Mouse (Mus musculus): ENCODE results near the gene Tmco4.
"Not testable (repeated sequence)": the region's sequence is repeated elsewhere in the genome, so short reads cannot be mapped to it uniquely, and the experiment has no call there.

The Tmco4 gene

GRCm38 (mm10) chr4:138972139-138972826 lies 405 bp upstream of the Tmco4 start:
- DNase-seq (ENCODE audit: low read depth, low spot score) = peak; percentile 63

GRCm38 (mm10) chr4:138973719-138974115 lies 1.0 kb downstream of the Tmco4 start:
- DNase-seq (ENCODE audit: low read depth, low spot score) = no peak

GRCm38 (mm10) chr4:138974540-138974939 lies 1.9 kb downstream of the Tmco4 start:
- DNase-seq (ENCODE audit: low read depth, low spot score) = not testable (repeated sequence)

- peak; percentile 7 for DNase-seq (ENCODE audit: low read depth, low spot score)
Observed at GRCm38 (mm10) chr4:138975194-138975593, 2.5 kb downstream of the Tmco4 start.

- DNase-seq (ENCODE audit: low read depth, low spot score) = no peak
Observed at GRCm38 (mm10) chr4:138976046-138976445, 3.4 kb downstream of the Tmco4 start.

GRCm38 (mm10) chr4:138980021-138980420 lies 7.3 kb downstream of the Tmco4 start:
- no peak for DNase-seq (ENCODE audit: low read depth, low spot score)

- DNase-seq (ENCODE audit: low read depth, low spot score) = no peak
Observed at GRCm38 (mm10) chr4:138980771-138981420, 8.2 kb downstream of the Tmco4 start.

- no peak for DNase-seq (ENCODE audit: low read depth, low spot score)
Observed at GRCm38 (mm10) chr4:138983422-138983821, 10.7 kb downstream of the Tmco4 start.

- DNase-seq (ENCODE audit: low read depth, low spot score) = peak; percentile 13
Observed at GRCm38 (mm10) chr4:138984744-138985143, 12.1 kb downstream of the Tmco4 start.

- DNase-seq (ENCODE audit: low read depth, low spot score) = no peak
Observed at GRCm38 (mm10) chr4:138986280-138986679, 13.6 kb downstream of the Tmco4 start.

GRCm38 (mm10) chr4:138994389-138994788 lies 21.7 kb downstream of the Tmco4 start:
- DNase-seq (ENCODE audit: low read depth, low spot score) = no peak

GRCm38 (mm10) chr4:138996410-138996809 lies 23.7 kb downstream of the Tmco4 start:
- peak; percentile 59 for DNase-seq (ENCODE audit: low read depth, low spot score)

- DNase-seq (ENCODE audit: low read depth, low spot score) = peak; percentile 55
Observed at GRCm38 (mm10) chr4:138997121-138997520, 24.4 kb downstream of the Tmco4 start.

GRCm38 (mm10) chr4:138998611-138999010 lies 25.9 kb downstream of the Tmco4 start:
- no peak for DNase-seq (ENCODE audit: low read depth, low spot score)

GRCm38 (mm10) chr4:139001026-139001425 lies 28.3 kb downstream of the Tmco4 start:
- no peak for DNase-seq (ENCODE audit: low read depth, low spot score)

GRCm38 (mm10) chr4:139001433-139001832 lies 28.7 kb downstream of the Tmco4 start:
- DNase-seq (ENCODE audit: low read depth, low spot score) = no peak

GRCm38 (mm10) chr4:139004067-139004466 lies 31.4 kb downstream of the Tmco4 start:
- DNase-seq (ENCODE audit: low read depth, low spot score) = no peak

- no peak for DNase-seq (ENCODE audit: low read depth, low spot score)
Observed at GRCm38 (mm10) chr4:139005214-139005613, 32.5 kb downstream of the Tmco4 start.

GRCm38 (mm10) chr4:139007353-139007752 lies 34.7 kb downstream of the Tmco4 start:
- no peak for DNase-seq (ENCODE audit: low read depth, low spot score)

- DNase-seq (ENCODE audit: low read depth, low spot score) = no peak
Observed at GRCm38 (mm10) chr4:139007981-139008536, 35.4 kb downstream of the Tmco4 start.

GRCm38 (mm10) chr4:139011201-139011702 lies 38.6 kb downstream of the Tmco4 start:
- DNase-seq (ENCODE audit: low read depth, low spot score) = no peak

- no peak for DNase-seq (ENCODE audit: low read depth, low spot score)
Observed at GRCm38 (mm10) chr4:139013281-139013680, 40.6 kb downstream of the Tmco4 start.

- DNase-seq (ENCODE audit: low read depth, low spot score) = peak; percentile 47
Observed at GRCm38 (mm10) chr4:139014793-139015192, 42.1 kb downstream of the Tmco4 start.
